9 mouse cellular contexts compared by ENCODE assay signal in the genomic region with DNA sequence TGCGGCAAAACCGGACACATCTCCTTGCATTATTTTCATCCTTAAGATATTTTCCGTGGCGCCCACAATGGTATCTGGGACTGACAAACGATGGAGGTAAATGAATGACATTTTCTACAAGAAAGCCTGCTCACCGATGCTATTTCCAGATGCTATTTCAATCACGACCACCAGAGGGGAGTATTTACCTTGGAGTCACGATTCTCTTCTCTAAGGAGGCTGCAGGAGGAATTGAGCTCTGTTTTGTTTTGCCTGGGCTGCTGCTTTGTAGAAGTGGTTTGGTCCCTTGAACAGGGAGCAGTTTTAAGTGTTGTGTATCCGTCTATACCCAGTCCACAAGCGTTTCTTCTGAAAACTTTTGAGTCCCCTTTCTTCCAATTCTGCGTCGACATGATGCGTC.
DNase-seq lines count a peak whose midpoint lies in the region; ATAC-seq and TF ChIP-seq lines count a peak whose summit lies in the region.
"Had no signal": no experiment of that assay in that cellular context is flagged by ENCODE, and none has a peak within 500 bp of the region (broad histone marks: within the 10 kb centered on the region; RNA-seq: fewer than 3 reads in every experiment).

No protein-coding gene starts in this region.

- H3K27ac ChIP-seq in forebrain, embryonic 11.5 days (ENCODE audit: low read depth, low read length), result no peak overlapping the region
- H3K27ac ChIP-seq in midbrain, embryonic 13.5 days, result no peak overlapping the region
- H3K27ac ChIP-seq in stomach, postnatal 0 days (replicated peaks), result no peak overlapping the region

- TF ChIP-seq CTCF in stomach, postnatal 0 days (IDR thresholded peaks at IDR 0.05; ENCODE audit: low read depth), result peak; percentile 94

- no peak overlapping the region for H3K4me2 ChIP-seq in forebrain, embryonic 11.5 days (ENCODE audit: low read depth, low read length, severe bottlenecking)
- no peak overlapping the region for H3K4me2 ChIP-seq in midbrain, embryonic 13.5 days (replicated peaks)
- no peak overlapping the region for H3K4me2 ChIP-seq in stomach, postnatal 0 days (replicated peaks; ENCODE audit: low read depth)

- no peaks in the 10 kb centered on the region for H3K9me3 ChIP-seq in forebrain, embryonic 11.5 days (ENCODE audit: control insufficient read depth, low read length)
- no peaks in the 10 kb centered on the region for H3K9me3 ChIP-seq in midbrain, embryonic 13.5 days
- H3K9me3 ChIP-seq in stomach, postnatal 0 days (ENCODE audit: control insufficient read depth, low read length), result no peaks in the 10 kb centered on the region

- no peaks in the 10 kb centered on the region for H3K4me1 ChIP-seq in forebrain, embryonic 11.5 days (replicated peaks; ENCODE audit: control insufficient read depth, insufficient read depth, low read length)
- peaks cover 4% of the 10 kb centered on the region; the same call in 1 of the 2 replicates for H3K4me1 ChIP-seq in midbrain, embryonic 13.5 days (replicated peaks)
- no peaks in the 10 kb centered on the region for H3K4me1 ChIP-seq in stomach, postnatal 0 days (replicated peaks; ENCODE audit: control insufficient read depth, insufficient read depth)

- no peaks in the 10 kb centered on the region for H3K36me3 ChIP-seq in forebrain, embryonic 11.5 days (ENCODE audit: control insufficient read depth, insufficient read depth, low read length)
- H3K36me3 ChIP-seq in midbrain, embryonic 13.5 days, result no peaks in the 10 kb centered on the region
- no peaks in the 10 kb centered on the region for H3K36me3 ChIP-seq in stomach, postnatal 0 days (ENCODE audit: control insufficient read depth, insufficient read depth, low read length)

- H3K9ac ChIP-seq in forebrain, embryonic 11.5 days (ENCODE audit: low read length), result no peak overlapping the region
- H3K9ac ChIP-seq in midbrain, embryonic 13.5 days (replicated peaks), result no peak overlapping the region
- H3K9ac ChIP-seq in stomach, postnatal 0 days (ENCODE audit: low read length), result no peak overlapping the region

- H3K4me3 ChIP-seq in forebrain, embryonic 11.5 days (ENCODE audit: low read depth, low read length), result no peak overlapping the region
- no peak overlapping the region for H3K4me3 ChIP-seq in midbrain, embryonic 13.5 days (replicated peaks)
- no peak overlapping the region for H3K4me3 ChIP-seq in stomach, postnatal 0 days (ENCODE audit: low read depth, low read length)
- H3K4me3 ChIP-seq: myocyte had no signal

- peak; percentile 13 to 52 for DNase-seq in heart, adult 9 months (ENCODE audit: low spot score in 2 of 2)
- DNase-seq in heart, adult 11 months, result no peak
- DNase-seq in adrenal gland, postnatal 25 days, result peak; percentile 1
- DNase-seq in forebrain, embryonic 11.5 days (ENCODE audit: low spot score), result peak; percentile 65
- peak; percentile 73 for DNase-seq in hindlimb bud, embryonic 11.5 days (ENCODE audit: extremely low spot score, low read depth, low spot score)
- peak; percentile 11 to 12 for DNase-seq in left cerebral cortex, adult 8-10 months (ENCODE audit: low spot score in 2 of 2)
- peak; percentile 40 for DNase-seq in stomach, postnatal 0 days (ENCODE audit: low spot score)

- peak; percentile 55; the same call in 1 of the 2 replicates for ATAC-seq in forebrain, embryonic 11.5 days (replicated peaks; ENCODE audit: low FRiP score)
- peak; percentile 74; the same call in 1 of the 2 replicates for ATAC-seq in midbrain, embryonic 13.5 days
- ATAC-seq in stomach, postnatal 0 days (ENCODE audit: low FRiP score, low TSS enrichment), result no peak

- no peak for TF ChIP-seq EP300 in stomach, postnatal 0 days (optimal IDR thresholded peaks at IDR 0.05)

- 28% methylated on average over 13 of the region's 13 CpGs for WGBS in forebrain, embryonic 11.5 days
- 28% methylated on average over 13 of the region's 13 CpGs for WGBS in midbrain, embryonic 13.5 days
- whole genome bisulfite sequencing in stomach, postnatal 0 days, result 27% methylated on average over 13 of the region's 13 CpGs

- no peaks in the 10 kb centered on the region for H3K27me3 ChIP-seq in forebrain, embryonic 11.5 days (ENCODE audit: control insufficient read depth, insufficient read depth, low read length)
- 0 out of 2 replicates have a peak, but pooled peaks cover 3% of the 10 kb centered on the region for H3K27me3 ChIP-seq in midbrain, embryonic 13.5 days
- no peaks in the 10 kb centered on the region for H3K27me3 ChIP-seq in stomach, postnatal 0 days (ENCODE audit: control insufficient read depth, insufficient read depth, low read length)
